Mouse (Mus musculus) liver, adult 2 months (tissue): ENCODE measurements at regions not wholly inside any gene's neighbourhood (a gene's known extent, or its start where the extent isn't known, plus 50 kb on each side); places are given as distances from the start of the nearest gene placed in this dataset.

Source experiments
- DNase-seq: peaks from one replicate; pipeline ENCODE4 v3.0.0-alpha.2; 2011; ENCODE audit warnings: low read depth, low spot score; ENCODE audit errors: extremely low read depth
- H3K27ac ChIP-seq: fragments of 200-500 bp; replicated peaks from 2 replicates; pipeline ENCODE4 v1.5.1; 2012; ENCODE audit warnings: low read depth, mild to moderate bottlenecking, control low read depth, inconsistent platforms, low read length; ENCODE audit not compliant: insufficient read depth
- H3K27me3 ChIP-seq: fragments of 200-500 bp; 2 replicates; pipeline ENCODE4 v1.6.1; 2012; ENCODE audit warnings: mild to moderate bottlenecking, moderate library complexity, low read length, inconsistent platforms; ENCODE audit not compliant: control insufficient read depth, insufficient read depth
- H3K36me3 ChIP-seq: fragments of 200-500 bp; 2 replicates; pipeline ENCODE4 v1.6.1; 2012; ENCODE audit warnings: low read length, inconsistent platforms; ENCODE audit not compliant: control insufficient read depth, insufficient read depth
- H3K4me1 ChIP-seq: fragments of 200-500 bp; 2 replicates; pipeline ENCODE4 v1.6.1; 2011; ENCODE audit warnings: low read length; ENCODE audit not compliant: control insufficient read depth, insufficient read depth
- H3K4me3 ChIP-seq: fragments of 200-500 bp; 2 replicates; pipeline ENCODE4 v1.5.1; 2011; ENCODE audit warnings: low read depth, mild to moderate bottlenecking, control low read depth, low read length, moderate library complexity; ENCODE audit not compliant: insufficient read depth
- H3K79me2 ChIP-seq: fragments of 200-500 bp; 2 replicates; pipeline ENCODE4 v1.6.1; 2012; ENCODE audit warnings: inconsistent platforms, mild to moderate bottlenecking, low read length, moderate library complexity; ENCODE audit not compliant: control insufficient read depth, insufficient read depth
- H3K9ac ChIP-seq: fragments of 200-500 bp; 2 replicates; pipeline ENCODE4 v1.6.1; 2012; ENCODE audit warnings: low read depth, mild to moderate bottlenecking, control low read depth, inconsistent platforms, low read length
- CTCF ChIP-seq: fragments of 200-500 bp; IDR thresholded peaks from 2 replicates; pipeline ENCODE4 v1.5.1; 2011; ENCODE audit warnings: low read depth, low read length, control low read depth
- POLR2A ChIP-seq: fragments of 200-500 bp; IDR thresholded peaks from 2 replicates; pipeline ENCODE4 v1.6.1; 2011; ENCODE audit warnings: low read length, control low read depth; ENCODE audit not compliant: insufficient read depth; ENCODE audit errors: extremely low read depth
- WGBS: fragments of 180-500 bp; shearing (Covaris S2); methylation state at CpG from one replicate; pipeline ENCODE4 v1.1.7; 2018; 5-methylcytosine and 5-hydroxymethylcytosine counted together

- Histone ChIP-seq H3K27ac (no peak overlapping the region), H3K79me2 (no peaks in the 10 kb centered on the region), H3K4me1 (peaks cover 2% of the 10 kb centered on the region; the same call in 1 of the 2 replicates), H3K9ac (no peak overlapping the region), H3K36me3 (no peaks in the 10 kb centered on the region), H3K27me3 (no peaks in the 10 kb centered on the region), H3K4me3 (no peak overlapping the region)
- WGBS = 53% methylated on average over 9 of the region's 9 CpGs
- DNase-seq = no peak
- no peak for TF ChIP-seq CTCF
Measured at GRCm38 (mm10) chr1:186376906-186377623, 260.0 kb upstream of the Lyplal1 start.

GRCm38 (mm10) chr1:186374009-186374649 is 257.0 kb upstream of the Lyplal1 start:
- TF ChIP-seq CTCF = no peak
- TF ChIP-seq POLR2A = no peak
- Histone ChIP-seq H3K4me1 (peaks cover 2% of the 10 kb centered on the region; the same call in 1 of the 2 replicates), H3K36me3 (no peaks in the 10 kb centered on the region), H3K4me3 (no peak overlapping the region), H3K27me3 (no peaks in the 10 kb centered on the region), H3K9ac (no peak overlapping the region), H3K79me2 (no peaks in the 10 kb centered on the region), H3K27ac (no peak overlapping the region)
- WGBS = 30% methylated on average over 9 of the region's 9 CpGs
- peak; percentile 77 for DNase-seq

GRCm38 (mm10) chr1:186373386-186373785 is 256.3 kb upstream of the Lyplal1 start:
- no peak for DNase-seq
- 67% methylated on average over 4 of the region's 4 CpGs for WGBS
- Histone ChIP-seq H3K4me3 (no peak overlapping the region), H3K4me1 (peaks cover 2% of the 10 kb centered on the region; the same call in 1 of the 2 replicates), H3K27ac (no peak overlapping the region), H3K79me2 (no peaks in the 10 kb centered on the region), H3K9ac (no peak overlapping the region), H3K36me3 (no peaks in the 10 kb centered on the region), H3K27me3 (no peaks in the 10 kb centered on the region)
- TF ChIP-seq CTCF (no peak), POLR2A (no peak)

- Histone ChIP-seq H3K4me3 (no peak overlapping the region), H3K27ac (no peak overlapping the region), H3K27me3 (no peaks in the 10 kb centered on the region), H3K4me1 (peaks cover 2% of the 10 kb centered on the region; the same call in 1 of the 2 replicates), H3K36me3 (no peaks in the 10 kb centered on the region), H3K79me2 (no peaks in the 10 kb centered on the region), H3K9ac (no peak overlapping the region)
- no peak for TF ChIP-seq POLR2A
- no peak for TF ChIP-seq CTCF
- WGBS = 98% methylated on average over 2 of the region's 2 CpGs
- DNase-seq = no peak
Measured at GRCm38 (mm10) chr1:186372770-186373353, 255.8 kb upstream of the Lyplal1 start.

GRCm38 (mm10) chr1:186363356-186363755 is 246.2 kb upstream of the Lyplal1 start:
- TF ChIP-seq POLR2A (no peak), CTCF (no peak)
- Histone ChIP-seq H3K4me3 (no peak overlapping the region), H3K9ac (no peak overlapping the region), H3K36me3 (no peaks in the 10 kb centered on the region), H3K4me1 (no peaks in the 10 kb centered on the region), H3K27me3 (no peaks in the 10 kb centered on the region), H3K27ac (no peak overlapping the region), H3K79me2 (no peaks in the 10 kb centered on the region)
- no peak for DNase-seq
- whole genome bisulfite sequencing = 94% methylated on average over 4 of the region's 4 CpGs
